Comparison of ENCODE assay signal across 18 mouse cellular contexts in genomic region chr16:52443055-52443454, GRCm38 (mm10). TPM values are rescaled to one million over a fixed set of nuclear protein-coding genes. Genes with fewer than 3 reads are reported as not detected.
DNase-seq lines count a peak whose midpoint lies in the region; ATAC-seq lines count a peak whose summit lies in the region.
"Had no signal": no experiment of that assay in that cellular context is flagged by ENCODE, and none has a peak within 500 bp of the region (broad histone marks: within the 10 kb centered on the region; RNA-seq: fewer than 3 reads in every experiment).

No protein-coding gene starts in this region.

- peak; percentile 32 for ATAC-seq in CD4-positive, CD25-positive, alpha-beta regulatory T cell, adult 4 months
- ATAC-seq: forebrain, embryonic 13.5 days; forebrain, embryonic 15.5 days; forebrain, postnatal 0 days; Patski had no signal

- peak; percentile 56 for DNase-seq in induced T-regulatory cell, adult 2 months (ENCODE audit: low read depth)
- DNase-seq in T-cell, adult 2 months (ENCODE audit: low spot score) = no peak
- DNase-seq in urinary bladder, adult 18-20 months (ENCODE audit: low spot score in 2 of 2) = no peak
- no peak for DNase-seq in left cerebral cortex, adult 8-10 months (ENCODE audit: low spot score in 2 of 2)
- DNase-seq: adrenal gland, adult 2 months; adrenal gland, postnatal 10 days; adrenal gland, postnatal 25 days; cerebellum, adult 11 months; cerebellum, adult 18-20 months; cerebellum, adult 8-10 months; cerebellum, adult 9-11 months; cerebellum, postnatal 14 days; forebrain, postnatal 0 days had no signal

RNA-seq across cellular contexts. Expression of gene Alcam, which starts 10.8 kb away (rescaled TPM):
- 1 to 10 TPM; 3.6 to 8.8 TPM for polyA plus RNA-seq in CD4-positive, CD25-positive, alpha-beta regulatory T cell, adult 4 months (2017; shearing (Covaris generic))
- 100 to 1,000 TPM; 181 to 202 (median 186) TPM for total RNA-seq in left cerebral cortex, adult 8-10 months (2022)
- polyA plus RNA-seq: G1E had no signal
